Mouse (Mus musculus) forebrain, embryonic 12.5 days (tissue): ENCODE data around the gene Marc1. TPM values are rescaled to one million over a fixed set of nuclear protein-coding genes. Genes with fewer than 3 reads are reported as not detected.

Source experiments
- ATAC-seq: fragments of 200-750 bp; cut with Nextera tagmentation; 2 replicates; pipeline ENCODE4 v1.8.0; 2017; ENCODE audit warnings: moderate TSS enrichment; ENCODE audit not compliant: low FRiP score
- H3K27ac ChIP-seq: fragments of 300-500 bp; sonication (generic); 2 replicates; pipeline ENCODE4 v1.5.1; 2016; ENCODE audit warnings: mild to moderate bottlenecking
- H3K27me3 ChIP-seq: fragments of 300-500 bp; sonication (generic); 2 replicates; pipeline ENCODE4 v1.6.1; 2016; ENCODE audit warnings: mild to moderate bottlenecking
- H3K36me3 ChIP-seq: fragments of 300-500 bp; sonication (generic); replicated peaks from 2 replicates; pipeline ENCODE4 v1.6.1; 2016; ENCODE audit warnings: mild to moderate bottlenecking
- H3K4me1 ChIP-seq: fragments of 300-500 bp; sonication (generic); 2 replicates; pipeline ENCODE4 v1.6.1; 2016
- H3K4me2 ChIP-seq: fragments of 300-500 bp; sonication (generic); 2 replicates; pipeline ENCODE4 v1.6.1; 2016; ENCODE audit warnings: mild to moderate bottlenecking, moderate library complexity
- H3K4me3 ChIP-seq: fragments of 300-500 bp; sonication (generic); replicated peaks from 2 replicates; pipeline ENCODE4 v1.5.1; 2016; ENCODE audit warnings: mild to moderate bottlenecking
- H3K9ac ChIP-seq: fragments of 300-500 bp; sonication (generic); 2 replicates; pipeline ENCODE4 v1.6.1; 2016; ENCODE audit warnings: mild to moderate bottlenecking
- H3K9me3 ChIP-seq: fragments of 300-500 bp; sonication (generic); 2 replicates; pipeline ENCODE4 v1.6.1; 2016
- WGBS: fragments of 180-500 bp; shearing (Covaris S2); methylation state at CpG from one replicate; pipeline ENCODE4 v1.1.7; 2016; 5-methylcytosine and 5-hydroxymethylcytosine counted together
- polyA plus RNA-seq: library from polyadenylated mRNA; unstranded; fragments of >200 nt; fragmentation: Nextera tagmentation; extraction: Ambion mirVana; gene quantifications from 2 replicates; pipeline ENCODE4 v1.2.1, GENCODE M21; 2016

Marc1 gene
- polyA plus RNA-seq, 1 experiment from 2014 or later = 0.11 TPM

DNA sequence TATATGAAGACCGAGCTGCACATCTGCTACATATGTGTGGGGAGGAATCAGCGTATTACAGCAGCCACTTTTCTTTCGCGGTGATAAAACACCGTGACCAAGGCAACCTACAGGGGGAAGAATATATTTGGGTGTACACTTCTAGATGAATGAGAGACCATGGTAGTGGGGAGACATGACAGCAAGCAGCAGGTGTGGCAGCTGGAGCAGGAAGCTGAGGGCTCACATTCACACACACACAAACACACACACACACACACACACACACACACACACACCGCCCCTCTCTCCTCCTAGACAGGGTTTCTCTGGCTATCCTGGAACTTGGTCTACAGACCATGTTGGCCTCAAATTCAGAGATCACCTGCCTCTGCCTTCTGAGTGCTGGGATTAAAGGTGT is 33.0 kb downstream of the Marc1 start:
- no peak for ATAC-seq
- H3K27ac ChIP-seq = no peak overlapping the region
- no peaks in the 10 kb centered on the region for H3K9me3 ChIP-seq
- H3K9ac ChIP-seq = no peak overlapping the region
- no peaks in the 10 kb centered on the region for H3K36me3 ChIP-seq
- 90% methylated on average over 6 of the region's 6 CpGs for WGBS
- no peak overlapping the region for H3K4me3 ChIP-seq
- peaks cover 17% of the 10 kb centered on the region; the same call in 1 of the 2 replicates for H3K27me3 ChIP-seq
- H3K4me1 ChIP-seq = no peaks in the 10 kb centered on the region; the same call in 1 of the 2 replicates
- H3K4me2 ChIP-seq = no peak overlapping the region

DNA sequence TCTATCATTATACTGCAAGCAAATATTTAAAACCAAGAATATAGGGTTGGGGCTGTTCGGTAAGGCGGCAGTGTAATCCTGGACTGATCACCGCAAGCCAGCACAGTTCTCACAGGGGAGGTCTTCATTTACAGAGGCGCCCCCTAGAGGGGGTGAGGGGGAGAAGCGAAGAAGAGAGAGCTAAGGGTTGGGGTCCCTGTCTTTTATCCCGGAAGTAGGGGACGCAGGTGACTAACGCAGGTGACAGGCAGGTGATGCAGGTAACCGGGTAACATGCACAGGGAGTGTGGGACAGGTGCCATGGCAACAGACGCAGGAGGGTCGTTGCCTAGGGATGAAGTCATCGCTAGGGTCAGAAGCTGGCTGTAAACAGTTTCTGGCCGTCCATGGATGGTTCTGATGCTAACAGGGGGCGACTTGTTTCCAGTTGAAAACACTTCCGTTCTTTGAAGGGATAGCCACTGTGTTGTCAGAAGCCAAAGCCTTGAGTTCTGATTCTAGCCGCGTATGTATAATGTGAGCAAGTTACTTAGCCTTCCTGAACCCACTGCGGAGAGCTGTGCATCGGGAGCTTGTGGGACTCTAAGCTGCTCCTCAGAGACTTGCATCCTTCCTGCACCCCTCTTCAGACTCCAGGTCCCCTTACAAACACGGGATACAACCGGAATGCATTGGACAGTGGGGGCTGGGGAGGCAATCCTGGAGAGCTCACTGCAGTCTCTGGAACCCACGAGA is 33.9 kb downstream of the Marc1 start:
- Histone ChIP-seq H3K4me3 (no peak overlapping the region), H3K9me3 (no peaks in the 10 kb centered on the region), H3K36me3 (no peaks in the 10 kb centered on the region), H3K27ac (no peak overlapping the region), H3K27me3 (peaks cover 17% of the 10 kb centered on the region; the same call in 1 of the 2 replicates), H3K4me1 (no peaks in the 10 kb centered on the region; the same call in 1 of the 2 replicates), H3K9ac (no peak overlapping the region), H3K4me2 (no peak overlapping the region)
- ATAC-seq = no peak
- 25% methylated on average over 22 of the region's 22 CpGs for WGBS

DNA sequence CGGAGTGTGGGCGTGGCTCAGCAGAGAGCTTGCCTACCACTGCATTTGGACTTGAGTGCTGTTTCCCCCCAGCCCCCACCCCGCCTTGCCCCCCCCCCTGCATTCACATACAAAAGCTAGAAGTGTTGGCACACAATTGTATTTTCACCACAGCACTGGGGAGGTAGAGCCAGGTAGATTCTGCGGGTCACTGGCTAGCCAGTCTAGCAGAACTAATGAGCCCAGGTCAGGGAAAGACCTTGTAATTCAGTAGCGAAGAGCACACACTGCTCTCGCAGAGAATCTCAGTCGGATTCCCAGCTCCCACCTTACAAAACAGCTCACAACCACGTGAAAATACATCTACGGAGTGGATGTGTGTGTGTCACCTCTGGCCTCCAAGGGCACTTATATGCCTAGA is 35.8 kb downstream of the Marc1 start:
- H3K9ac ChIP-seq = no peak overlapping the region
- no peak overlapping the region for H3K4me2 ChIP-seq
- peaks cover 17% of the 10 kb centered on the region; the same call in 1 of the 2 replicates for H3K27me3 ChIP-seq
- 60% methylated on average over 9 of the region's 9 CpGs for WGBS
- H3K27ac ChIP-seq = no peak overlapping the region
- H3K4me3 ChIP-seq = no peak overlapping the region
- H3K9me3 ChIP-seq = no peaks in the 10 kb centered on the region
- ATAC-seq = no peak
- H3K36me3 ChIP-seq = no peaks in the 10 kb centered on the region
- peaks cover 4% of the 10 kb centered on the region for H3K4me1 ChIP-seq

GRCm38 (mm10) chr1:184771891-184772249 is 39.2 kb downstream of the Marc1 start:
- no peak overlapping the region for H3K4me3 ChIP-seq
- H3K4me2 ChIP-seq = 0 out of 2 replicates have a peak overlapping the region, but pooled peaks have one; percentile 15
- no peak overlapping the region for H3K27ac ChIP-seq
- no peaks in the 10 kb centered on the region for H3K9me3 ChIP-seq
- ATAC-seq = no peak
- 12% methylated on average over 9 of the region's 9 CpGs for WGBS
- no peak overlapping the region for H3K9ac ChIP-seq
- H3K27me3 ChIP-seq = peaks cover 13% of the 10 kb centered on the region; the same call in 1 of the 2 replicates
- H3K4me1 ChIP-seq = peaks cover 4% of the 10 kb centered on the region; the same call in 1 of the 2 replicates
- H3K36me3 ChIP-seq = no peaks in the 10 kb centered on the region

- peak; percentile 44; the same call in 1 of the 2 replicates for ATAC-seq
- Histone ChIP-seq H3K4me1 (peaks cover 4% of the 10 kb centered on the region; the same call in 1 of the 2 replicates), H3K27me3 (peaks cover 13% of the 10 kb centered on the region; the same call in 1 of the 2 replicates), H3K9ac (no peak overlapping the region), H3K9me3 (no peaks in the 10 kb centered on the region), H3K36me3 (no peaks in the 10 kb centered on the region), H3K4me2 (peak overlapping the region; percentile 15; the same call in 1 of the 2 replicates), H3K27ac (no peak overlapping the region), H3K4me3 (no peak overlapping the region)
- 27% methylated on average over 18 of the region's 18 CpGs for WGBS
Measured at GRCm38 (mm10) chr1:184771202-184771890, 39.8 kb downstream of the Marc1 start.

DNA sequence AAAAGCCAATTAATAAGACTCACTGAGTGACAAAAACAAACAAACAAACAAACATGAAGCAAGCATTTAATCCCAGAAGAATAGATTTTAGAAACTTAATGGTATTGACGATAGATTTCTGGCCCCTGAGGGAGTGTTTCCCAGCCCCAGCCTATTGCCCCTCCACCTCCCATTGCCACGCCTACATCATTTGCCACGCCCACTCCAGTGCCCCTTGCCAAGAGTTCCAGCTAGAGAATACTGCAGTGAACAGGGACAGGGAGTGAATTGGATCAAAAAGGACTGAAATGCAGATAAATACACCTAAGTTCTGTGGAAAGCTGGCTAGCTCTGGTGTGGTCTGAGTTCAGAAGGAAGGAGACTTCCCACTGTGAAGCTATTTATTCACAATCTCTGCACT is 47.2 kb downstream of the Marc1 start:
- no peak overlapping the region for H3K4me3 ChIP-seq
- H3K4me1 ChIP-seq = no peaks in the 10 kb centered on the region
- no peak overlapping the region for H3K4me2 ChIP-seq
- no peak for ATAC-seq
- H3K27ac ChIP-seq = no peak overlapping the region
- H3K36me3 ChIP-seq = no peaks in the 10 kb centered on the region
- H3K9ac ChIP-seq = no peak overlapping the region
- WGBS = 49% methylated on average over 3 of the region's 3 CpGs
- no peaks in the 10 kb centered on the region for H3K27me3 ChIP-seq
- no peaks in the 10 kb centered on the region for H3K9me3 ChIP-seq

DNA sequence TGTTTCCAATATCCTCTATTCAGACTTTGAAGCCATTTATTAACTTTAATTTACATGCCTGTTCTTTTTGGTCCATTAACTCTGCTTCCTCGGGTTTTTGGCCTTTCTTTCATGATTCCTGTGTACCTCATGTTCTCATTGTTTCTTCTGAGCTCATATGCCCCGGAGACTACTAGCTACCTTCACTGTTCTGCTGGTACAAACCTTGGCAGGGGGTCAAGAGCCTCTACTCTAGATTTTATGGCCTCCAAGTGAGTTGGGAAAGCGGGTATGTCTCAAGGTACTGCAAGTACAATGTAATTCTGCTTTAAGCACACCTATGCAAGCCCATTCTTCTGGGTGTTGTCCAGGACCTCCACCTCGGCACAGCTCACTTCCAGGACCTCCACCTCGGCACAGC is 48.2 kb downstream of the Marc1 start:
- Histone ChIP-seq H3K27ac (no peak overlapping the region), H3K36me3 (no peaks in the 10 kb centered on the region), H3K4me3 (no peak overlapping the region), H3K9ac (no peak overlapping the region), H3K9me3 (no peaks in the 10 kb centered on the region), H3K4me2 (no peak overlapping the region), H3K4me1 (no peaks in the 10 kb centered on the region), H3K27me3 (no peaks in the 10 kb centered on the region)
- no peak for ATAC-seq
- WGBS = 75% methylated on average over 5 of the region's 5 CpGs

DNA sequence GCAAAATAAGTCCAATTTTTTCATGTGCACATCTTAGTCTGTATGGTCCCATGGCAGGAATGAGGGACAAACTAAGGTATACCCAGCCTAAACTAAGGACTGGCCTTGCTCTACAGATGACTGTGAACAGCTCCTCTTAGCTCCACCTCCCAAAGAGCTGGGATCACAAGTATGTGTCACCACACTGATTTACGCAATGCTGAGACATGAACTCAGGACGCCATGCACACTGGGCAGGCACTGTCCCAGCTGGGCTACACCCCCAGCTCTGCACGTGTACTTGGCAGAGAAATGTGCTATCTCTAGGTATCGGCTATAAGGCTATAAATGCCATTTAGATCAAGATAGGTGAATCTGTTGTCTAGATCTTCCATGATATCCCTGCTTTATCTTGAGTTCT is 49.1 kb downstream of the Marc1 start:
- Histone ChIP-seq H3K9me3 (no peaks in the 10 kb centered on the region), H3K9ac (no peak overlapping the region), H3K4me1 (no peaks in the 10 kb centered on the region), H3K4me2 (no peak overlapping the region), H3K27me3 (no peaks in the 10 kb centered on the region), H3K4me3 (no peak overlapping the region), H3K36me3 (no peaks in the 10 kb centered on the region), H3K27ac (no peak overlapping the region)
- 82% methylated on average over 4 of the region's 4 CpGs for WGBS
- no peak for ATAC-seq

DNA sequence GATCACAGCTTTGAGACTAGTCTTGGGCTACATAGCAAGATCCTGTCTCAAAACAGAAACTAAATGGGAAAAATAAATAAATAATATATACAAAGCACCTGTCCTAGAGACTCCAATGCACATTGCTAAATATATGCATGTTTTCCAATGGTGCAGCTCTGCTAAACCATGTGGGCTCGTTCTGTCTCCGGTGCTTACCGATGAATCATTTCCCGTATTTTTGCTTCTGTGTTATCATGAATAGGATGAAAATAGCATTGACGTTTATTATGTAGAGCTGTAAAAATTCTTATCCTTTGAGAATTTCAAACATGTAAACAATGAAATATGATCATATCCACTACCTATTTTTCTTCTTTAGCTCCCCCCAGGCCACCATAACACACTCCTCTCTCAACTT is 58.4 kb downstream of the Marc1 start:
- H3K36me3 ChIP-seq = no peaks in the 10 kb centered on the region
- no peak overlapping the region for H3K9ac ChIP-seq
- no peak overlapping the region for H3K27ac ChIP-seq
- peaks cover 7% of the 10 kb centered on the region; the same call in 1 of the 2 replicates for H3K4me1 ChIP-seq
- H3K27me3 ChIP-seq = no peaks in the 10 kb centered on the region
- no peak for ATAC-seq
- H3K4me3 ChIP-seq = no peak overlapping the region
- H3K9me3 ChIP-seq = no peaks in the 10 kb centered on the region
- 93% methylated on average over 5 of the region's 5 CpGs for WGBS
- H3K4me2 ChIP-seq = no peak overlapping the region

- Histone ChIP-seq H3K36me3 (no peaks in the 10 kb centered on the region), H3K27me3 (no peaks in the 10 kb centered on the region), H3K9ac (no peak overlapping the region), H3K4me1 (no peaks in the 10 kb centered on the region), H3K4me3 (no peak overlapping the region), H3K27ac (no peak overlapping the region), H3K4me2 (no peak overlapping the region), H3K9me3 (no peaks in the 10 kb centered on the region)
- no peak for ATAC-seq
- WGBS = 88% methylated on average over 11 of the region's 11 CpGs
Measured at GRCm38 (mm10) chr1:184750114-184750664, 60.9 kb downstream of the Marc1 start.

DNA sequence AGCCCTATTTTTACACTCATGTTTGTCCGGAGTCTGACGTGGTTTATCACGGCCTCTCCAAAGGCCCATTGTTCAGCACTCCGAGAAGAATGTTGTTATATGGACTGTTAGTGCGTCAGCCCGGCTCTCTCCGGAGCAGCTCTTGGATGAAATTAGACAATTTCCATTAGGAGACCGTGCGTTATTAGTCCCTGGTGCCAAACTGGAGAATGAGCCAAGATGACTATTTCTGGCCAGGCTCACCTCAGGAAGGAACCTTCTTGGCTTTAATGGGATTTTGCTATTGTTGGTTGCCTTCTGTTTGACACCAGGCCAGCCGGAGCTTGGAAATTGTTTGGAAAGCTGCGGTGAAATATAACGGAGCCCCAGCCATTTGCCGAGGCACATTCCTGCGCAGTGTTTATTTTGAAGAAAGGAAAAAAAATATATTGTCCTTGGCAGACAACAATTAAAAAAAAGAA is 62.4 kb downstream of the Marc1 start:
- ATAC-seq = no peak
- H3K9me3 ChIP-seq = no peaks in the 10 kb centered on the region
- no peaks in the 10 kb centered on the region for H3K4me1 ChIP-seq
- 67% methylated on average over 14 of the region's 14 CpGs for WGBS
- H3K4me3 ChIP-seq = no peak overlapping the region
- no peak overlapping the region for H3K9ac ChIP-seq
- H3K4me2 ChIP-seq = no peak overlapping the region
- no peaks in the 10 kb centered on the region for H3K36me3 ChIP-seq
- H3K27me3 ChIP-seq = no peaks in the 10 kb centered on the region
- H3K27ac ChIP-seq = no peak overlapping the region

- H3K9me3 ChIP-seq = no peaks in the 10 kb centered on the region
- peak; percentile 66; the same call in 1 of the 2 replicates for ATAC-seq
- H3K27ac ChIP-seq = no peak overlapping the region
- no peak overlapping the region for H3K4me3 ChIP-seq
- peaks cover 75% of the 10 kb centered on the region for H3K27me3 ChIP-seq
- peaks cover under 1% of the 10 kb centered on the region; the same call in 1 of the 2 replicates for H3K4me1 ChIP-seq
- H3K4me2 ChIP-seq = no peak overlapping the region
- no peak overlapping the region for H3K9ac ChIP-seq
- WGBS = 6% methylated on average over 14 of the region's 14 CpGs
- no peaks in the 10 kb centered on the region for H3K36me3 ChIP-seq
Measured at GRCm38 (mm10) chr1:184737876-184738479, 73.1 kb downstream of the Marc1 start.
